Mouse (Mus musculus): ENCODE results near the gene Akr1c18.

DNA sequence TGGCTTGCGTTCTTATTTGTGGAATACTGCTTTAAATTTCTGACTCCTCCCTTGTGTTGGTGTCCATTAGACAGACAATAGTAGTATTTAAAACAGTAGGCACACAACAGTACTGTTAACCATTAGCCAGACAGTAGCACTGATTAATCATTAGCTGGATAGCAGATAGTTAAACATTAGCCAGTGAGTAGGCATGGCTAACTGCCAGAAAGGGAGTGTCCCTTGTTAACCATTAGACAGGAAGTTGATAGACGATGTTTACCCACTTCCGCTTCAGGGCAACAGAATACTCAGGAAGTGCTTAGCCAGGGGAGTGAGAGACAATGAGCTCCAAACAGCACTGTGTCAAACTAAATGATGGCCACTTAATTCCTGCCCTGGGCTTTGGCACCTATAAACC lies 40.5 kb upstream of the Akr1c18 start, which contains the start of gene Akr1c13:
- TF ChIP-seq CTCF (IDR thresholded peaks at IDR 0.05; ENCODE audit: extremely low read depth, insufficient read depth, insufficient read length, insufficient replicate concordance) (no peak), POLR2A (IDR thresholded peaks at IDR 0.05; ENCODE audit: low read depth, low read length) (no peak)

All from spleen, adult 2 months (tissue).